Mouse (Mus musculus) forebrain, embryonic 14.5 days (tissue): ENCODE data around the gene Uggt1. TPM values are rescaled to one million over a fixed set of nuclear protein-coding genes. Genes with fewer than 3 reads are reported as not detected.

Source experiments
- ATAC-seq: fragments of 200-750 bp; cut with Nextera tagmentation; 2 replicates; pipeline ENCODE4 v1.8.0; 2017; ENCODE audit warnings: mild to moderate bottlenecking, moderate library complexity
- DNase-seq: peaks from one replicate; pipeline ENCODE4 v3.0.0-alpha.2; 2015; ENCODE audit warnings: low spot score
- H3K27ac ChIP-seq: fragments of 300-500 bp; sonication (generic); 2 replicates; pipeline ENCODE4 v1.5.1; 2014; ENCODE audit warnings: low read depth, mild to moderate bottlenecking, control low read depth, low read length, moderate library complexity
- H3K27me3 ChIP-seq: fragments of 300-500 bp; sonication (generic); replicated peaks from 2 replicates; pipeline ENCODE4 v1.6.1; 2014; ENCODE audit warnings: low read length, control low read depth, mixed read lengths; ENCODE audit not compliant: control insufficient read depth, insufficient read depth
- H3K36me3 ChIP-seq: fragments of 300-500 bp; sonication (generic); 2 replicates; pipeline ENCODE4 v1.6.1; 2014; ENCODE audit warnings: low read length, control low read depth; ENCODE audit not compliant: control insufficient read depth, insufficient read depth
- H3K4me1 ChIP-seq: fragments of 300-500 bp; sonication (generic); 2 replicates; pipeline ENCODE4 v1.6.1; 2014; ENCODE audit warnings: antibody characterized with exemption, low read length, control low read depth; ENCODE audit not compliant: control insufficient read depth, insufficient read depth
- H3K4me2 ChIP-seq: fragments of 300-500 bp; sonication (generic); 2 replicates; pipeline ENCODE4 v1.6.1; 2014; ENCODE audit warnings: mild to moderate bottlenecking, control low read depth, low read length
- H3K4me3 ChIP-seq: fragments of 300-500 bp; sonication (generic); 2 replicates; pipeline ENCODE4 v1.5.1; 2014; ENCODE audit warnings: low read depth, low read length, control low read depth
- H3K9ac ChIP-seq: fragments of 300-500 bp; sonication (generic); 2 replicates; pipeline ENCODE4 v1.6.1; 2014; ENCODE audit warnings: mild to moderate bottlenecking, low read length, control low read depth, moderate library complexity
- H3K9me3 ChIP-seq: fragments of 300-500 bp; sonication (generic); replicated peaks from 2 replicates; pipeline ENCODE4 v1.6.1; 2016; ENCODE audit warnings: low read length, control low read depth, mixed read lengths; ENCODE audit not compliant: control insufficient read depth
- WGBS: fragments of 180-500 bp; shearing (Covaris S2); extraction: QIAGEN DNeasy Blood & Tissue Kit; methylation state at CpG from one replicate; pipeline ENCODE4 v1.1.7; 2014; 5-methylcytosine and 5-hydroxymethylcytosine counted together
- polyA plus RNA-seq: library from polyadenylated mRNA; unstranded; fragments of >200 nt; fragmentation: Nextera tagmentation; extraction: Ambion mirVana; gene quantifications from 2 replicates; pipeline ENCODE4 v1.2.1, GENCODE M21; 2014

Gene Uggt1
- polyA plus RNA-seq, 1 experiment from 2014 or later = 66.8 TPM

DNA sequence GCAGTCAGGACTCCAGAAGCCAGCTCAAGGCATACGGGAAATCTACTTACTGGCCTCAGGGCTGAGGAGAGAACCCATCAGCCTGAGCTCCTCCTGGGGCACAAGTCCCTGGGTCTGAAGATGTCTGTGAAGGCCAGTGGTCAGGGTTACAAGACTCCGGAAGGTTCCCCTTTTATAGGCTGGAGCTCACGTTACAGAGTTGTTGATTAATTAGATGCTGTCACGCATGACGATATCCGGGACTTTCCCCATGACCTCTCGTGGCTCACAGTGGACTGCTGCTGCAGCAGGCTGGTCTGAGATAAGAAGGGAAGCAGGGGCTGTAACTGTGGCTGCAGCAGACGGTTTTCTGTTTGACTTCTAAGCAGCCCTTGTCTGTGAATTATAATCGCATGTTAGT lies 28.8 kb upstream of the Uggt1 start:
- Histone ChIP-seq H3K4me1 (no peaks in the 10 kb centered on the region), H3K4me3 (no peak overlapping the region), H3K27ac (no peak overlapping the region), H3K27me3 (0 out of 2 replicates have a peak, but pooled peaks cover 4% of the 10 kb centered on the region), H3K36me3 (no peaks in the 10 kb centered on the region), H3K9me3 (no peaks in the 10 kb centered on the region), H3K9ac (no peak overlapping the region), H3K4me2 (no peak overlapping the region)
- ATAC-seq = no peak
- 57% methylated on average over 9 of the region's 9 CpGs for WGBS
- no peak for DNase-seq

DNA sequence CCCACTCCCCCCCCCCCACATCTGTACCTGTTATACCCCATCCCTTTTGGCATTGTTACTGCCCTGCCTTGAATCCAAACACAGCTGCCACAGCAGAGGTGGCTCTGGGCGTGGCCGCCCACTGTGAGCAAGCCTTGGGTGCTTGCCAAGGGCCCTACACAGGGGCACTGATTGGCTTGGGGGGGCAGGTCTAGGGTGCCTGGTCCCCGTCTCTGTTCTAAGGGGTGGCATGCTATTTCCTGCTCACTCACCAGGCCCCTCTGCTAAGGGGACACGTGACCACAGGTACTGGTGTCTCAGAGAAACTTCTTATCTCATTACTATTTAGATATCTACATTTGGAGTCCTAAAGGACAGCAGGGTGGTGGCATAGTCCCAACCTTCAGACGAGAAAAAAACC lies 28.0 kb upstream of the Uggt1 start:
- ATAC-seq (no peak), DNase-seq (no peak)
- WGBS = 63% methylated on average over 5 of the region's 5 CpGs

DNA sequence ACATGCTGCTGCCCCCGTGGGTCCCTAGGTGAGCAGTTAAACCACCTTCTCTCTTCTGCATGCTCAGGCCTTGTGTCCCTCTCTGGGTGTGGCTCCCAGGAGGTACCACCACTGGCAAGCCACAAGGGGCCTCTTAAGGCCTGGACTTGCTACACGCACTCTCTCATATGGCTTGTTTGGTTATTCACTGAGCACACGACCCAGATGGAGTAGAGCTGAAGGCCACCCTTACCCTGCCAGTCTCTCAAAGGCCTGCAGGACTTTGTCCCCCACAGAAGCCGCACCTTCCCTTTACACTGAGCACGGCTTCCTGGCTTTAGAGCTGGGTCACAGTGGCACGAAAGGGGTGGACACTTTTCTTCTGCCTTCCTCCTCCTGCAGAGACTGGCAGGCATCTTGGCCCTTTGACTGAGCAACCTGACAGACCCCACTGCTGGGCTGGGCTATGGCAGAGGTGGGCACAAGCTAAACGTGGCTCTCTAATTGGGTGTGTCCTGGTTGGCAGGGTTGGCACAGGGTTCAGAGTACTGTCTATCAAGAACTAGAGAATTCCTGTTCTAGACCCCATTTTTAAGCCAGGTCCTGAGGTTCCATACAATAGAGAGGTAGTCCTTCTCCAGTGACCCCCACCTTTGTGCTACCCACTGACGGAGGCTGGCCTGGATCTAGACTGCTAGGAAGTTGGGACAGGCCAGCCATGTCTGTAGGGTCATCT lies 27.2 kb upstream of the Uggt1 start:
- DNase-seq (no peak), ATAC-seq (no peak)
- Histone ChIP-seq H3K4me1 (no peaks in the 10 kb centered on the region), H3K36me3 (no peaks in the 10 kb centered on the region), H3K9me3 (no peaks in the 10 kb centered on the region), H3K4me2 (no peak overlapping the region), H3K27ac (no peak overlapping the region), H3K4me3 (no peak overlapping the region), H3K9ac (no peak overlapping the region), H3K27me3 (0 out of 2 replicates have a peak, but pooled peaks cover 4% of the 10 kb centered on the region)
- 76% methylated on average over 8 of the region's 8 CpGs for WGBS

More for the DNA sequence above, 28.0 kb upstream of the Uggt1 start:
- Histone ChIP-seq H3K36me3 (no peaks in the 10 kb centered on the region), H3K4me1 (no peaks in the 10 kb centered on the region), H3K9ac (no peak overlapping the region), H3K27ac (no peak overlapping the region), H3K4me3 (no peak overlapping the region), H3K27me3 (0 out of 2 replicates have a peak, but pooled peaks cover 4% of the 10 kb centered on the region), H3K9me3 (no peaks in the 10 kb centered on the region), H3K4me2 (no peak overlapping the region)

DNA sequence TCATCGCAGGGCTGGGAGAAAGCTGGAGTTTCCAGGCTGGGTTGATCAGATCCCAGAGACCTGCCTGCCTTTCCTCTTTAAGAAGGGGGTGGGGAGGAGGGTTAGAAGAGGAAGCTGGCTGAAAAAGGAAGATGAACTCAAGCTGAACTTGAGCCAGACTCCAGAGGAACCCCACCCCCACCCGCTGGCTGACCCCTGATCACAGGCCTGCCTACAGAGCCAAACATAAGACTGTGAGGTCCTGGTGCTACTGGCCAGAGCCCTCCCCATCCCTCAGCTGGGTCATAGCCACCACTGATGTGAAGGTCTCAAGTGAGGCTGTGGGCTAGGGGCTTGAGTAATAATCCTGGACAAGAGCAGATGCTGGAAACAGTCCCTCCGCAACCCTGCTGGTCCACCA lies 26.1 kb upstream of the Uggt1 start:
- Histone ChIP-seq H3K9me3 (no peaks in the 10 kb centered on the region), H3K4me3 (no peak overlapping the region), H3K27ac (no peak overlapping the region), H3K36me3 (no peaks in the 10 kb centered on the region), H3K9ac (no peak overlapping the region), H3K4me2 (no peak overlapping the region), H3K27me3 (0 out of 2 replicates have a peak, but pooled peaks cover 4% of the 10 kb centered on the region), H3K4me1 (no peaks in the 10 kb centered on the region)
- ATAC-seq (no peak), DNase-seq (no peak)
- whole genome bisulfite sequencing = 57% methylated on average over 3 of the region's 3 CpGs

DNA sequence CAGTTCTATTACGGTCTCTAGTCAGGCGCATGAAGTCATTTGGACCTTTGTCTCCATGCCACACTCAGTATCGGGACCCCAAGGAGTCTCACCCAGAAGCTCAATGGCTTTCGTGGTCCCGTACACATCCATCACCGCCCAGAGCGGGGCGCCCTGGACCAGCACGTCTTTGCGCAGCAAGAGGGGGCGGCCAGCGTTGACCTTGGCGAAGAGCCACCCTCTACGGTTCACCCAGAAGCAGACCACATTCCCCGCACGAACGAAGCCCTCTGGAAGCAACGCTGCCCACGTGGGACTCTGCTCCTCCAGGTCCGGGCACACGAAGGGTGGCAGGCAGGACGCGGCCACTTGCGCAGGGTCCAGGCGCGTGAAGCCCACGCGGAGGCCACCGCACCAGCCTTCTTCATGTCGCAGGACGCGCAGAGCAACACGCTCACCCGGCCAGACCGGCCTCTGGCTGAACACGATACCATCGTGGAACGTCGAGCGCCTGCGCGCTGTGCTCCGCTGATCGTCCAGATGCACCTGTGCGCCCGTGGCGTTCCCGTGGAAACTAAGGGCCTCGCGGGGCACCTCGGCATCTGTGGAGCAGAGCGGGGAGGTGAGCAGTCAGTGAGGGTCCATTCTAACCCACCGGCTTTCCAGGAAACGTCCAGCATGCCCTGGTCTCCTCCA lies 24.7 kb upstream of the Uggt1 start:
- H3K4me2 ChIP-seq = peak overlapping the region; percentile 12; the same call in 1 of the 2 replicates
- WGBS = 48% methylated on average over 54 of the region's 54 CpGs
- no peak overlapping the region for H3K4me3 ChIP-seq

DNA sequence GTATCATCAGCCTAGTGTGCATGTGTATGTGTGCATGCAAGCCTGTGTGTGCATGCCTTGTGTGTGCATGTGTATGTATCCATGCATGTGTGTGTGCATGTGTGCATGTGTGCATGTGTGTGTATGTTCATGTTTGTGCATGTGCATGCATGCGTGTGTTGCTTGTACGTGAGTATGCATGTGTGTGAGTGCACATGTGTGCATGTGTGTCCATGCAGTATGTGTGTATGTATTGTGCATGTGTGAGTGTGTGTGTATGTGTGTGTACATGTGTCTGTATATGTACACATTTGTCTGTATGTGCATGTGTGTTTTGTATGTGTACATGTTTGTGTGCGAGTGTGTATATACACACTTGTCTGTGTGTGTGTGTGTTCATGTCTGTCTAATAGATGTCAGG lies 23.1 kb upstream of the Uggt1 start:
- no peaks in the 10 kb centered on the region for H3K36me3 ChIP-seq
- no peaks in the 10 kb centered on the region for H3K9me3 ChIP-seq
- 0 out of 2 replicates have a peak, but pooled peaks cover 4% of the 10 kb centered on the region for H3K27me3 ChIP-seq
- no peak overlapping the region for H3K27ac ChIP-seq
- DNase-seq = no peak
- H3K4me2 ChIP-seq = no peak overlapping the region
- no peaks in the 10 kb centered on the region for H3K4me1 ChIP-seq
- H3K4me3 ChIP-seq = no peak overlapping the region
- no peak overlapping the region for H3K9ac ChIP-seq
- ATAC-seq = no peak
- WGBS = 98% methylated on average over 3 of the region's 3 CpGs

More for the DNA sequence above, 24.7 kb upstream of the Uggt1 start:
- Histone ChIP-seq H3K36me3 (no peaks in the 10 kb centered on the region), H3K27me3 (0 out of 2 replicates have a peak, but pooled peaks cover 4% of the 10 kb centered on the region), H3K27ac (no peak overlapping the region), H3K9ac (no peak overlapping the region), H3K9me3 (no peaks in the 10 kb centered on the region), H3K4me1 (no peaks in the 10 kb centered on the region)
- no peak for ATAC-seq
- DNase-seq = no peak

DNA sequence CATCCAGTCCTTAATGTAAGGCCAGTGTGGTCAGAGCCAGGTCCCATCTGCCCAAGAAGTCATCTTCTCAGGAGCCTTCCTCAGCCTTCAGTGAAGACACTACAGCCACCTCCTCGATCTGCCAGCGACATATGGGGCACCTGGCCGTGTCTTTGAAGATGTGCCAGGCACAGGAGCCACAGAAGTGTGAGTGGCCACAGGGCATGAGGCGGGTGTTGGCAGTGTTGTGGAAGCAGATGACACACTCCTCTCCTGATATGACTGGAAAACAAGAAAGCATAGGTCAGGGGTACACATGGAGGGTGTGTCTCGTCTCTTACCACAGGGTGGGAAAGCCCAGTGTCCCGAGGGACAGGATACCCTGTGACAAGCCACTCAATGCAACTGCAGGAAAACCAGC lies 21.8 kb upstream of the Uggt1 start:
- Histone ChIP-seq H3K9me3 (no peaks in the 10 kb centered on the region), H3K4me1 (no peaks in the 10 kb centered on the region), H3K36me3 (no peaks in the 10 kb centered on the region), H3K27ac (no peak overlapping the region), H3K9ac (no peak overlapping the region), H3K27me3 (0 out of 2 replicates have a peak, but pooled peaks cover 4% of the 10 kb centered on the region), H3K4me2 (no peak overlapping the region), H3K4me3 (no peak overlapping the region)
- WGBS = 82% methylated on average over 6 of the region's 6 CpGs
- DNase-seq (no peak), ATAC-seq (no peak)

DNA sequence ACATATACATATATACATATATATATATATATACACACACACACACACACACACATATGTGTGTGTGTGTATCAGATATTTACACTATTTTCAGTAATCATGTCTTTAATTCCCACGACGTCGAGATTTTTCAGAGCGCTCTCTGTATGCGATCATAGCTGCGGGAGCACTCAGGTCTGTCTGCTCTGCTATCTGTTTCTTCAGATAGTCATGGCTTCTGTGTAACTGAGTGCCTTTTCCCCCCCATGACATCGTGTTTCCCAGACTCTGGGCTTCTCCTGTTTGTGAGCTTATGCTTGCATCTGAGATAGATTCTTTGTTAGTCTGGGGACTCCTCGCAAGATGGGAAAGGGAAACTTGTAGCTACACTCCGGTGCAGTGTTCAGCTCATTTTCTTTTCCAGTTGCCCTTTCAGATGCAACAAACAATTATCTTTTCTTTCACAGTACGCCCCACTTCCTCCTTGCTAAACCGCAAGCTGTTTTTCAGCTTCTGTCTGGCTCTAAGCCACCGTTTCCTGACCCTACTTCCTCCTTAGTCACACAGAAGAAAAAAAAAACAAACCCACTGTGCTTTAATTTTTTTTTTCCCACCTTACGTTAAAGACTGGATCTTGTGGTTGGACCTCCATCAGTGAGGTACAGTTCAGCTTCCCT lies 19.4 kb upstream of the Uggt1 start:
- DNase-seq (peak; percentile 11), ATAC-seq (no peak)
- no peaks in the 10 kb centered on the region for H3K9me3 ChIP-seq
- H3K4me2 ChIP-seq = no peak overlapping the region
- 70% methylated on average over 13 of the region's 13 CpGs for WGBS
- H3K9ac ChIP-seq = no peak overlapping the region
- H3K4me1 ChIP-seq = no peaks in the 10 kb centered on the region
- no peak overlapping the region for H3K4me3 ChIP-seq
- no peak overlapping the region for H3K27ac ChIP-seq
- no peaks in the 10 kb centered on the region for H3K27me3 ChIP-seq
- H3K36me3 ChIP-seq = no peaks in the 10 kb centered on the region
